Mouse (Mus musculus) neural tube, embryonic 12.5 days (tissue): ENCODE measurements at regions not wholly inside any gene's neighbourhood (a gene's known extent, or its start where the extent isn't known, plus 50 kb on each side); places are given as distances from the start of the nearest gene placed in this dataset.
"Not testable (repeated sequence)": the region's sequence is repeated elsewhere in the genome, so short reads cannot be mapped to it uniquely, and the experiment has no call there.

Experiments used
- ATAC-seq: fragments of 200-750 bp; cut with Nextera tagmentation; 2 replicates; pipeline ENCODE4 v1.8.0; 2017; ENCODE audit warnings: low read depth, mild to moderate bottlenecking, moderate TSS enrichment, moderate library complexity; ENCODE audit not compliant: low FRiP score
- H3K27ac ChIP-seq: fragments of 300-500 bp; sonication (generic); 2 replicates; pipeline ENCODE4 v1.5.1; 2016
- H3K27me3 ChIP-seq: fragments of 300-500 bp; sonication (generic); replicated peaks from 2 replicates; pipeline ENCODE4 v1.6.1; 2016; ENCODE audit warnings: mild to moderate bottlenecking
- H3K36me3 ChIP-seq: fragments of 300-500 bp; sonication (generic); 2 replicates; pipeline ENCODE4 v1.6.1; 2016; ENCODE audit warnings: mild to moderate bottlenecking
- H3K4me1 ChIP-seq: fragments of 300-500 bp; sonication (generic); 2 replicates; pipeline ENCODE4 v1.6.1; 2016
- H3K4me2 ChIP-seq: fragments of 300-500 bp; sonication (generic); replicated peaks from 2 replicates; pipeline ENCODE4 v1.6.1; 2016; ENCODE audit warnings: mild to moderate bottlenecking
- H3K4me3 ChIP-seq: fragments of 300-500 bp; sonication (generic); 2 replicates; pipeline ENCODE4 v1.5.1; 2016
- H3K9ac ChIP-seq: fragments of 300-500 bp; sonication (generic); 2 replicates; pipeline ENCODE4 v1.6.1; 2016; ENCODE audit warnings: mild to moderate bottlenecking
- H3K9me3 ChIP-seq: fragments of 300-500 bp; sonication (generic); 2 replicates; pipeline ENCODE4 v1.6.1; 2016; ENCODE audit warnings: mild to moderate bottlenecking
- WGBS: fragments of 180-500 bp; shearing (Covaris S2); methylation state at CpG from one replicate; pipeline ENCODE4 v1.1.7; 2016; 5-methylcytosine and 5-hydroxymethylcytosine counted together

DNA sequence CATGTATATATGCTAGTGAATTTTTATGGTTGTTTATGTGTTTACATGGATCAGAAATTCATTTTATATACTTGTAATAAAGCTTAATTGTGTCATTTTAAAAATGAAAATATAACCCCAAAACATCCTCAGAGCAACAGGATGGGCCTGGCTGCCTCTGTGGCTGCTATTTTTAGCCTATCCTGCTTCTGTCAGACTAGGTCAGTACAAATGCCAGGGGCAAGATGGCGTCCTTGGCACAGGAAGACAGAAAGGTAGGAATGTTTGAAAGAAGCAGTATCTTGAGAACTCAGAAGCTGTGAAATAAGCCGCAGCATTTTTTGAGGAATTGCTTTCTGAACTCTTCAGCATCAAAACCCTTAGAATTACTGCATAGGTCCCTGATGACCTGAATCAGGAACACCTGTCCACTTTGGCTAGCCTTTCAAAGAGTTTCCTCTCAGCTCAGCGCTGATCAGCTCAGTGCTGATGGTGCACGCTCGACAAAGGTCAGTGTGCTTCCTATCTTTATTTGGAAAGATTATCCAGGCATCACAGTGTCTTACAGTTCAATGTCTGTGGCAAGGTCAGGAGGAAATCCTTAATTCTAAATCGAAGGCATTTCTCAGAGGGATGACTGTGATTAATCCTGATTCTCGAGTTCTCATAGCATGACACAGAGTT lies 154.9 kb downstream of the Car2 start:
- H3K4me1 ChIP-seq, result no peaks in the 10 kb centered on the region
- H3K27me3 ChIP-seq, result no peaks in the 10 kb centered on the region
- ATAC-seq, result no peak
- H3K9ac ChIP-seq, result no peak overlapping the region
- H3K4me3 ChIP-seq, result no peak overlapping the region
- H3K27ac ChIP-seq, result no peak overlapping the region
- no peak overlapping the region for H3K4me2 ChIP-seq
- H3K36me3 ChIP-seq, result no peaks in the 10 kb centered on the region
- no peaks in the 10 kb centered on the region for H3K9me3 ChIP-seq
- 88% methylated on average over 7 of the region's 7 CpGs for WGBS

- Histone ChIP-seq H3K9me3 (peaks cover 6% of the 10 kb centered on the region; the same call in 1 of the 2 replicates), H3K27me3 (no peaks in the 10 kb centered on the region), H3K36me3 (no peaks in the 10 kb centered on the region), H3K27ac (no peak overlapping the region), H3K4me2 (no peak overlapping the region), H3K4me3 (no peak overlapping the region), H3K9ac (no peak overlapping the region), H3K4me1 (no peaks in the 10 kb centered on the region)
- 72% methylated on average over 3 of the region's 3 CpGs for WGBS
- ATAC-seq, result no peak
These were observed 167.9 kb downstream of the Car2 start for GRCm38 (mm10) chr3:15053968-15054367.

GRCm38 (mm10) chr3:15055516-15056256 lies 169.6 kb downstream of the Car2 start:
- H3K36me3 ChIP-seq, H3K4me3 ChIP-seq, H3K27me3 ChIP-seq, H3K27ac ChIP-seq, ATAC-seq, H3K4me1 ChIP-seq, H3K9me3 ChIP-seq, H3K9ac ChIP-seq, H3K4me2 ChIP-seq: not testable (repeated sequence)
- 92% methylated on average over 8 of the region's 8 CpGs for WGBS

DNA sequence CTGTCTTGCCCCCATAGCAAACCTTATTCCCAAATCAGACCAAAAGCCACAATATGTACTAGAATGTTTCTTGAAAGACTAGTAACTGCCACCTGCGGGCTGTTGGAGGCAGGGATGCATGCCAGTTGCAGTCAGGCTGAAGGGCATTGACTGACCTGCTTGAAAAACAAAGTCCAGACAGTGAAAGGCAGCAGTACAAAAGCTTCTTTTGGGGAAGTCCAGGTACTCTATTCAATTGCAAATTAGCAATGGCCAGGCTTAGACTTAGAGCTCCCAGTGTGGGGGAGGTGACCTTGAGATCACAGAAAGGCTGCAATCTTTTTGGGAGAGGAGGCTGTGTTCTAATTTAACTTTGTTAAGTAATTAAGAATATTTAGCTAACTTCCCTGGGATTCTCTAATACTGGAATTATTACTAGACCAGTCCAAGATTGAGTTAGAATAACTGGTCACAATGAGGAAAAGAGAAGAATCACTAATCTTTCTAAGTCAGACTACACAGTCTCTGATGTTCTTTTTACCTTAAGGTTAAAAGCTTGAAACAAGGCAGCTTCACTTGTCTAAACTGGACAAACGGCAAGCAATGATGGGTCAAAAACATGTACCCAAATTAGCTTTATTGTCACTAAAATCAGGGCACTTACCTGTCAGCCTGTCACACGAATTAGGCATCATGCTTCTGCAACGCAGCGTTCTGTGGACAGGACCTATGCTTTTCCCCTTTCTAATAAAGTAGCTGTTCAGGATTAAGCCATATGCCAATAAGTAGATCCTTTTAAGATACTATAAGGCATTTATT lies 170.9 kb downstream of the Car2 start:
- not testable (repeated sequence) for H3K4me2 ChIP-seq, H3K27ac ChIP-seq, H3K9ac ChIP-seq, H3K4me1 ChIP-seq, H3K36me3 ChIP-seq, ATAC-seq, H3K9me3 ChIP-seq, H3K27me3 ChIP-seq, H3K4me3 ChIP-seq
- whole genome bisulfite sequencing, result 87% methylated on average over 5 of the region's 5 CpGs

- ATAC-seq, result no peak
- WGBS, result 91% methylated on average over 3 of the region's 3 CpGs
These were observed 179.6 kb downstream of the Car2 start for GRCm38 (mm10) chr3:15065681-15066080.

DNA sequence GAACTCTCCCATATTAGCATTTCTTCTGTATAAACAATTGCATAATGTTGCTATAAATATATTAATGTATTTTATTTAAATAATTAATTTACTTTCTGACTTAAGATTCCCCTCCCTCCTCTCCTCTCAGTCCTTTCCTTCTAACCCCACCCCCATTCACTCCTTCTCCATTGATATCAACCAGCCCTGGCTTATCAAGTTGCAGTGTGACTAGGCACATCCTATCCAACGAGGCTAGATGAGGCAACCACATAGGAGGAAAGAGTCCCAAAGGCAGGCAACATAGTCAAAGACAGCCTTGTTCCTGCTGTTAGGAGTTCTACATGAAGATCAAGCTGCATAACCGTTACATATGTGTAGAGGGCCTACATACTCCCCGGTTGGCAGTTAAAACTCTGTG lies 182.2 kb downstream of the Car2 start:
- Histone ChIP-seq H3K9ac (no peak overlapping the region), H3K27ac (no peak overlapping the region), H3K4me2 (no peak overlapping the region), H3K9me3 (no peaks in the 10 kb centered on the region), H3K27me3 (no peaks in the 10 kb centered on the region), H3K4me1 (no peaks in the 10 kb centered on the region), H3K4me3 (no peak overlapping the region), H3K36me3 (no peaks in the 10 kb centered on the region)
- 88% methylated on average over 3 of the region's 3 CpGs for WGBS
- no peak for ATAC-seq

More at GRCm38 (mm10) chr3:15065681-15066080, 179.6 kb downstream of the Car2 start:
- Histone ChIP-seq H3K4me2 (no peak overlapping the region), H3K4me3 (no peak overlapping the region), H3K27me3 (no peaks in the 10 kb centered on the region), H3K27ac (no peak overlapping the region), H3K9ac (no peak overlapping the region), H3K9me3 (no peaks in the 10 kb centered on the region), H3K36me3 (no peaks in the 10 kb centered on the region), H3K4me1 (no peaks in the 10 kb centered on the region)

GRCm38 (mm10) chr3:15071030-15071883 lies 185.2 kb downstream of the Car2 start:
- WGBS, result 83% methylated on average over 6 of the region's 6 CpGs
- no peaks in the 10 kb centered on the region for H3K27me3 ChIP-seq
- no peaks in the 10 kb centered on the region for H3K36me3 ChIP-seq
- H3K9ac ChIP-seq, result no peak overlapping the region
- ATAC-seq, result no peak
- no peak overlapping the region for H3K4me3 ChIP-seq
- no peak overlapping the region for H3K27ac ChIP-seq
- H3K9me3 ChIP-seq, result no peaks in the 10 kb centered on the region
- no peak overlapping the region for H3K4me2 ChIP-seq
- H3K4me1 ChIP-seq, result no peaks in the 10 kb centered on the region

DNA sequence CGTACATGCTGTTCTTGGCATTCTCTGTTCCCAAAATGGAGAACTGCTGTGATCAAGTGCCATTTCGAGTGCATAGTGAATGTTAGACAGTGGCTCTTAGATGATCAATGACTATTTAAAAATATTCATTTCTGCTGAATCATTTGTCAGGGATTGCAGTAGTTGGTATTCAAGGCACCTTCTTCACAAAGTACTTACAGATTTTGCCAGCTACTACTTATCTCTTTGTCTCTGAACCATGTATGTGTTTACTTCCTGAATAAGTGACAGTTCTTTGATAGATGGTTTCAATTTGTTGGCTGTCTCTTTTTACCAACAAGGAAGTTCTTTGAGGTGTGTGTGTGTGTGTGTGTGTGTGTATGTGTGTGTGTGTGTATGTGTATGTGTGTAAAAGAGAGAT lies 187.3 kb downstream of the Car2 start:
- no peaks in the 10 kb centered on the region for H3K9me3 ChIP-seq
- WGBS, result 84% methylated on average over 2 of the region's 2 CpGs
- H3K27ac ChIP-seq, result no peak overlapping the region
- no peaks in the 10 kb centered on the region for H3K27me3 ChIP-seq
- H3K36me3 ChIP-seq, result no peaks in the 10 kb centered on the region
- ATAC-seq, result no peak
- no peak overlapping the region for H3K4me3 ChIP-seq
- no peak overlapping the region for H3K9ac ChIP-seq
- no peak overlapping the region for H3K4me2 ChIP-seq
- H3K4me1 ChIP-seq, result no peaks in the 10 kb centered on the region

DNA sequence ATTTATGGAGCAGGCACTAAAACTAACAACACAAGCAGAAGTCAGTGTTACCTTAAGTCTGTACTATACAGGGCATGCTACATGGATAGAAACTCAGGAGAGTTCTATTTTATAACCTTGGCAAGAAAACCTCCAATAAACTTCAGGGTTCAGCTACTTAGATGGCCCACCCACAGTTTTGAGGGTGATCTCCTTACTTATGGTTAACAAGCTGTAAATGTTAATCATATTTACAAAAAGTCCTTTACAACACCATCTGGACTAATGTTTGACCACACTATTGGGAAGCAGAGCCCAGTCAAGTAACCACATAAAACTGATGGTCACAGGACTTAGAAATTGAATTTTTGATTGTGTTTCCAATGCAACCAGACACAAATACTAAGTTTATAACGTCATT lies 187.8 kb downstream of the Car2 start:
- no peak overlapping the region for H3K4me2 ChIP-seq
- no peaks in the 10 kb centered on the region for H3K9me3 ChIP-seq
- 54% methylated on average over 1 of the region's 1 CpGs for WGBS
- H3K36me3 ChIP-seq, result no peaks in the 10 kb centered on the region
- H3K27me3 ChIP-seq, result no peaks in the 10 kb centered on the region
- no peak for ATAC-seq
- H3K4me3 ChIP-seq, result no peak overlapping the region
- no peak overlapping the region for H3K27ac ChIP-seq
- no peaks in the 10 kb centered on the region for H3K4me1 ChIP-seq
- H3K9ac ChIP-seq, result no peak overlapping the region

GRCm38 (mm10) chr3:15074949-15075348 lies 188.9 kb downstream of the Car2 start:
- H3K9ac ChIP-seq, result no peak overlapping the region
- no peaks in the 10 kb centered on the region for H3K4me1 ChIP-seq
- H3K27me3 ChIP-seq, result no peaks in the 10 kb centered on the region
- ATAC-seq, result no peak
- no peaks in the 10 kb centered on the region for H3K36me3 ChIP-seq
- H3K4me2 ChIP-seq, result no peak overlapping the region
- no peak overlapping the region for H3K4me3 ChIP-seq
- H3K27ac ChIP-seq, result no peak overlapping the region
- H3K9me3 ChIP-seq, result no peaks in the 10 kb centered on the region

DNA sequence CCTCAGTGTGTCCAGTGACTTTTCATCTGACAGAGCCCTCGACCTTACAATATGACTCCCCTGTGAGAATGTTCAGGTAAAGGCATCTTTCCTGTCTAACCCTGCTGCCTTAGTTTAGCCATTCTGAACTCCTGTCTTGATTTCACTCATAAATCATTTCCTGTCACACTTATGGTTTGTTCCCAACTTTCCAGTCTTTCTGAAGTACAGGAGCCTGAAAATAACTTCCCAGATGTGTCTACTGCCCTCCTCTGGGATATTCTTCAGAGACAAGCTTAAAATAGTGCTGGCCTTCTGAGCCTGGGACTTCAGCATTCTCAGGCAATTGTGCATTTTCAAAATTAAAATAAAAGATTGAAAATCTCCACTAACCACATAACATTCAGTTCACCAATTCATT lies 204.1 kb downstream of the Car2 start:
- Histone ChIP-seq H3K27me3 (no peaks in the 10 kb centered on the region), H3K4me2 (no peak overlapping the region), H3K9ac (no peak overlapping the region), H3K9me3 (no peaks in the 10 kb centered on the region), H3K27ac (no peak overlapping the region), H3K4me3 (no peak overlapping the region), H3K4me1 (no peaks in the 10 kb centered on the region), H3K36me3 (no peaks in the 10 kb centered on the region)
- no peak for ATAC-seq
- WGBS, result 76% methylated on average over 1 of the region's 1 CpGs
